Mouse (Mus musculus): ENCODE measurements around the gene Pcid2.

DNA sequence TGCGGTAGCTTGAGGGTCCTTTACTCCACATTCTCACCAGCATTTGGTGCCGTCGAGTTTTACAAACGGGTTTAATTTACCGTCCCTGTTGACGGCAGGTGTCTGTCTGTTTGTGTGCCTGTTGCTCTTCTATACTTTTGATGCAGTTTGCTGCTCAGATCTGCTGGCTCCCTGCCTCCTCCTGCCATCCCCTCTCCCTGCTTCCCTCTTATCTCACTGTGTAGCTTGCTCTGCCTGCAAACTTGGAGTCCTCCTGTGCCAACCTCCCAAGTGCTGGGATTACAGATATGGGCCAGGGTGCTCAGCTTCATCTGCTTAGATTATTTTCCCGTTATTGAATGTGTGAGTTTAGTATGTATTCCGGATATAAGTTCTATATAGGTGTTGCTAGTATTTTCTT lies 3.7 kb upstream of the Pcid2 start:
- TF ChIP-seq GATA1 (IDR thresholded peaks at IDR 0.05; ENCODE audit: borderline replicate concordance, low read length) (no peak), FLI1 (IDR thresholded peaks at IDR 0.05; ENCODE audit: low read length) (no peak)
